ENCODE assay signal across 18 mouse cellular contexts in the genomic region with DNA sequence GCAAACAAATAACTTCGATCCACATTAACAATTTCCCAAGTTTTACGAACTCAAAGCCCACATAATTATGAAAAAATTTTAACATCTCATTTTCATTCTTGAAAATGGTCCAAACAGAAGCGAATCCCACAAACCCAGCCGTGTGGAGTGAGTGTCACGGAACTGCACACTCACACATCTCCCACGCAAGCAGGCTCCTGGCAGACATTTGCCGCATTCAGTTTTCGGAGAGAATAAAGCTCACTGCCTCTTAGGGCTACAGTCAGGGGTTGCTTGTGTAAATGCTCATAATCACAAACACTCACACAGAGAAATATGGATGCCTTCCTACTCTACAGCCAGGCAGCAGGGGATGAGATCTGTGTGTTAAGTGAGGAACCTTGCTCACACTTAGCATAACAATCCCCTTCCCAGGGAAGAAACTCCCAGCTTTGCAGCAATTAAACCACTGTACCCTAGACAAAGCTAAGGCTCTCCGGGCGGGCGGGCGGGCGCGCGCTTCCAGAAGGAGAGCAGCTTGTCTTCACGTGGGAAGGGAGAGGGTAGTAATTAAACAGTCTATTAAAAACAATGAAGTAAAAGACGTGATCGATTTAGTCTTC. TPM values are rescaled to one million over a fixed set of nuclear protein-coding genes. Genes with fewer than 3 reads are reported as not detected.
A peak's percentile ranks its signal among the peaks of the same experiment; 100 is the strongest.
DNase-seq lines count a peak whose midpoint lies in the region; ATAC-seq and TF ChIP-seq lines count a peak whose summit lies in the region.
"Had no signal": no experiment of that assay in that cellular context is flagged by ENCODE, and none has a peak within 500 bp of the region (broad histone marks: within the 10 kb centered on the region; RNA-seq: fewer than 3 reads in every experiment).

No protein-coding gene starts in this region.

- H3K4me3 ChIP-seq in gastrocnemius, adult 2 months, result no peak overlapping the region
- H3K4me3 ChIP-seq: heart, embryonic 15.5 days; limb, embryonic 15.5 days had no signal

- intact Hi-C loops in left cerebral cortex, postnatal 4 days (cut with DNase I), result no loop called here
- intact Hi-C loops in gastrocnemius, adult 2 months (cut with DNase I), result no loop called here

- DNase-seq in frontal cortex, postnatal 25 days (ENCODE audit: low spot score in 2 of 2), result no peak
- peak; percentile 48 to 68 for DNase-seq in left cerebral cortex, adult 18-20 months (ENCODE audit: low spot score in 2 of 2)
- no peak for DNase-seq in left cerebral cortex, postnatal 4 days
- peak; percentile 70 for DNase-seq in ZHBTc4 (ENCODE audit: low read depth, low spot score)
- peak; percentile 27 to 39 for DNase-seq in layer of hippocampus, postnatal 36 days
- no peak for DNase-seq in gastrocnemius, adult 2 months
- DNase-seq: adrenal gland, adult 8-10 months; cerebellum, postnatal 10 days; kidney, adult 11 months; lung, adult 18-20 months; spleen, adult 18-20 months had no signal

- H3K27ac ChIP-seq in gastrocnemius, adult 2 months, result no peak overlapping the region
- H3K27ac ChIP-seq: heart, embryonic 15.5 days; hindbrain, embryonic 14.5 days; limb, embryonic 15.5 days; macrophage had no signal

- no peak for TF ChIP-seq CTCF in gastrocnemius, adult 2 months (IDR thresholded peaks at IDR 0.05)

- peak; percentile 94 for ATAC-seq in frontal cortex, adult (ENCODE audit: low TSS enrichment)
- no peak for ATAC-seq in activated CD4-positive, CD25-positive, alpha-beta regulatory T cell, adult 4 months

RNA-seq across cellular contexts. Expression of a gene that starts 30.9 kb away (rescaled TPM):
- total RNA-seq in left cerebral cortex, adult 18-20 months (2021), result not detected
- under 1 TPM in 1 of 2 experiments, not detected in 1; 0.40 TPM for total RNA-seq in left cerebral cortex, postnatal 4 days (2021)
- not detected for total RNA-seq in layer of hippocampus, postnatal 36 days (2021)
- polyA plus RNA-seq in activated CD4-positive, CD25-positive, alpha-beta regulatory T cell, adult 4 months (2017; shearing (Covaris generic)), result not detected
- not detected for total RNA-seq in gastrocnemius, adult 2 months (2021)
- total RNA-seq: gastrocnemius, postnatal 4 days had no signal
- polyA plus RNA-seq: heart, embryonic 15.5 days; macrophage had no signal

RNA-seq across cellular contexts. Expression of a gene that starts 37.6 kb away (rescaled TPM):
- under 1 TPM in 1 of 2 experiments, not detected in 1; 0.09 TPM for total RNA-seq in left cerebral cortex, adult 18-20 months (2021)
- total RNA-seq in left cerebral cortex, postnatal 4 days (2021), result not detected
- not detected for total RNA-seq in layer of hippocampus, postnatal 36 days (2021)
- not detected for polyA plus RNA-seq in activated CD4-positive, CD25-positive, alpha-beta regulatory T cell, adult 4 months (2017; shearing (Covaris generic))
- not detected for total RNA-seq in gastrocnemius, adult 2 months (2021)
- total RNA-seq: adrenal gland, adult 8-10 months had no signal
- polyA plus RNA-seq: heart, embryonic 15.5 days; macrophage had no signal

Comparison
In these comparisons a context has a peak if more than half of its experiments do, and no peak if none do; other contexts are left out.
1. DNase-seq: peak in left cerebral cortex, adult 18-20 months (2 of 2), ZHBTc4 (single experiment) and layer of hippocampus, postnatal 36 days (2 of 2); none in frontal cortex, postnatal 25 days (0 of 2), left cerebral cortex, postnatal 4 days (single experiment) and gastrocnemius, adult 2 months (single experiment).